Mouse (Mus musculus): Measurements from ENCODE around the gene Plin3. TPM values are rescaled to one million over a fixed set of nuclear protein-coding genes. Genes with fewer than 3 reads are reported as not detected.
"Not testable (repeated sequence)": the region's sequence is repeated elsewhere in the genome, so short reads cannot be mapped to it uniquely, and the experiment has no call there.

Gene Plin3
- total RNA-seq, 2 experiments from 2014 or later = 35.3 to 39.1 TPM

GRCm38 (mm10) chr17:56275842-56276480, 16.7 kb downstream of the Plin3 start:
- peak; percentile 57 for DNase-seq

- no peak for DNase-seq
Observed at GRCm38 (mm10) chr17:56273986-56274385, 18.7 kb downstream of the Plin3 start.

- no peak for DNase-seq
Observed at GRCm38 (mm10) chr17:56273482-56273881, 19.2 kb downstream of the Plin3 start.

GRCm38 (mm10) chr17:56272644-56273043, 20.0 kb downstream of the Plin3 start:
- DNase-seq = no peak

GRCm38 (mm10) chr17:56271609-56272253, 20.9 kb downstream of the Plin3 start:
- DNase-seq = no peak

GRCm38 (mm10) chr17:56269741-56270140, 22.9 kb downstream of the Plin3 start:
- DNase-seq = no peak

- peak; percentile 67 for DNase-seq
Observed at GRCm38 (mm10) chr17:56269153-56269630, 23.5 kb downstream of the Plin3 start.

GRCm38 (mm10) chr17:56266271-56266670, 26.4 kb downstream of the Plin3 start:
- no peak for DNase-seq

- no peak for DNase-seq
Observed at GRCm38 (mm10) chr17:56265869-56266268, 26.8 kb downstream of the Plin3 start.

- no peak for DNase-seq
Observed at GRCm38 (mm10) chr17:56265011-56265410, 27.7 kb downstream of the Plin3 start.

GRCm38 (mm10) chr17:56264020-56264419, 28.7 kb downstream of the Plin3 start:
- DNase-seq = peak; percentile 69

- DNase-seq = peak; percentile 82
Observed at GRCm38 (mm10) chr17:56262645-56263094, 30.0 kb downstream of the Plin3 start.

GRCm38 (mm10) chr17:56261166-56261565, 31.5 kb downstream of the Plin3 start:
- peak; percentile 88 for DNase-seq

- peak; percentile 59 for DNase-seq
Observed at GRCm38 (mm10) chr17:56259301-56260037, 33.2 kb downstream of the Plin3 start.

- not testable (repeated sequence) for DNase-seq
Observed at GRCm38 (mm10) chr17:56258812-56259211, 33.9 kb downstream of the Plin3 start.

- not testable (repeated sequence) for DNase-seq
Observed at GRCm38 (mm10) chr17:56258269-56258668, 34.4 kb downstream of the Plin3 start.

GRCm38 (mm10) chr17:56257181-56257894, 35.3 kb downstream of the Plin3 start:
- peak; percentile 71 for DNase-seq

GRCm38 (mm10) chr17:56256239-56256881, 36.3 kb downstream of the Plin3 start, which contains the start of gene Fem1a:
Gene Fem1a (plus strand): TSS chr17:56256810.
- DNase-seq = peak; percentile 96

- DNase-seq = peak; percentile 97
Observed at GRCm38 (mm10) chr17:56255863-56256238, 36.8 kb downstream of the Plin3 start.

- DNase-seq = peak; percentile 7
Observed at GRCm38 (mm10) chr17:56255429-56255828, 37.2 kb downstream of the Plin3 start.

GRCm38 (mm10) chr17:56254695-56255094, 38.0 kb downstream of the Plin3 start:
- DNase-seq = peak; percentile 5
